Mouse (Mus musculus): ENCODE measurements around the gene Ctsg.
A peak's percentile ranks its signal among the peaks of the same experiment; 100 is the strongest.
"Not testable (repeated sequence)": the region's sequence is repeated elsewhere in the genome, so short reads cannot be mapped to it uniquely, and the experiment has no call there.

Ctsg gene

GRCm38 (mm10) chr14:56102386-56102785 lies at the start of gene Ctsg:
Gene Ctsg, minus strand, starts transcription at chr14:56102574.
- no peak for DNase-seq (ENCODE audit: low spot score)

GRCm38 (mm10) chr14:56133675-56134074 lies 31.3 kb upstream of the Ctsg start:
- not testable (repeated sequence) for DNase-seq (ENCODE audit: low spot score)

GRCm38 (mm10) chr14:56132508-56132907 lies 30.1 kb upstream of the Ctsg start, which contains the start of gene Gzmd:
Gene Gzmd, minus strand, starts transcription at chr14:56132608.
- not testable (repeated sequence) for DNase-seq (ENCODE audit: low spot score)

GRCm38 (mm10) chr14:56128341-56128740 lies 26.0 kb upstream of the Ctsg start:
- no peak for DNase-seq (ENCODE audit: low spot score)

GRCm38 (mm10) chr14:56123516-56123915 lies 21.1 kb upstream of the Ctsg start:
- no peak for DNase-seq (ENCODE audit: low spot score)

GRCm38 (mm10) chr14:56120525-56120924 lies 18.2 kb upstream of the Ctsg start, which contains the start of gene Gzme:
Gene Gzme, minus strand, starts transcription at chr14:56120625.
- DNase-seq (ENCODE audit: low spot score) = no peak

- not testable (repeated sequence) for DNase-seq (ENCODE audit: low spot score)
Observed at GRCm38 (mm10) chr14:56115531-56116310, 13.3 kb upstream of the Ctsg start.

- no peak for DNase-seq (ENCODE audit: low spot score)
Observed at GRCm38 (mm10) chr14:56105447-56106180, 3.2 kb upstream of the Ctsg start.

- DNase-seq (ENCODE audit: low spot score) = no peak
Observed at GRCm38 (mm10) chr14:56105016-56105415, 2.6 kb upstream of the Ctsg start.

- DNase-seq (ENCODE audit: low spot score) = no peak
Observed at GRCm38 (mm10) chr14:56103452-56103851, 1.1 kb upstream of the Ctsg start.

GRCm38 (mm10) chr14:56098940-56099339 lies 3.4 kb downstream of the Ctsg start:
- DNase-seq (ENCODE audit: low spot score) = peak; percentile 45

GRCm38 (mm10) chr14:56097597-56097996 lies 4.8 kb downstream of the Ctsg start:
- DNase-seq (ENCODE audit: low spot score) = peak; percentile 7

- DNase-seq (ENCODE audit: low spot score) = no peak
Observed at GRCm38 (mm10) chr14:56093353-56093752, 9.0 kb downstream of the Ctsg start.

- no peak for DNase-seq (ENCODE audit: low spot score)
Observed at GRCm38 (mm10) chr14:56086711-56087110, 15.7 kb downstream of the Ctsg start.

GRCm38 (mm10) chr14:56085167-56085566 lies 17.2 kb downstream of the Ctsg start, which contains the start of gene Mcpt8:
Gene Mcpt8, minus strand, starts transcription at chr14:56085273.
- no peak for DNase-seq (ENCODE audit: low spot score)

- DNase-seq (ENCODE audit: low spot score) = no peak
Observed at GRCm38 (mm10) chr14:56082016-56082415, 20.4 kb downstream of the Ctsg start.

GRCm38 (mm10) chr14:56062213-56062612 lies 40.2 kb downstream of the Ctsg start, which contains the start of gene Mcpt4:
Gene Mcpt4, minus strand, starts transcription at chr14:56062313.
- DNase-seq (ENCODE audit: low spot score) = not testable (repeated sequence)

- no peak for DNase-seq (ENCODE audit: low spot score)
Observed at GRCm38 (mm10) chr14:56057722-56058121, 44.7 kb downstream of the Ctsg start.

GRCm38 (mm10) chr14:56055408-56055807 lies 47.0 kb downstream of the Ctsg start:
- no peak for DNase-seq (ENCODE audit: low spot score)

Measured in embryo, embryonic 10 days (tissue).